Mouse (Mus musculus) frontal cortex, adult 2 months (tissue): Measurements from ENCODE around the gene Pik3cd. TPM values are rescaled to one million over a fixed set of nuclear protein-coding genes. Genes with fewer than 3 reads are reported as not detected.

Experiments used
- DNase-seq, 2 experiments: peaks; one replicate each; pipeline ENCODE4 v3.0.0; 2022; ENCODE audit warnings: low spot score in 1 of 2; ENCODE audit errors: extremely low spot score in 1 of 2
- polyA plus RNA-seq: library from polyadenylated mRNA; depleted of rRNA; stranded (reverse); fragments of >200 nt; gene quantifications from 2 replicates; pipeline ENCODE4 v1.2.3, GENCODE M21; 2012

Pik3cd gene
- polyA plus RNA-seq, 1 experiment: 15.2 TPM

DNA sequence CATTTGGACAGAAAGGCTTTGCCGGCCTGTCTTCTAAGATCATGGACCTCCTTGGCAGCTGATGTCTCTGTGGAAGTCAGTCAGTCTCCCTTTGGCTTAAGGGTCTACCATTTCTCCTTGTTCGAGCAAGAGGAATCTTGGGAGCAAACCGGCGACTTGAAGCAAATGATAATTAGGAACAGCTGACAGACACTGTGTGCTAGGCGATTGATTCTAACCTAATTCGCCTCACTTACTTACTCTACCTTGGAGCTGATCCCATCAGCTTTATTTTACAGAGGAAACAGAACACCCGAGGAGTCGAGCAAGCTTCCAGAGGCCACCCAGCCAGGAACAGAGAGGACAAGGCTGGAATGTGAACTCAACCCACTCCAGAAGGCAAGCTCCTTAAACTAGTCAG lies 11.0 kb downstream of the Pik3cd start:
- DNase-seq: no peak

DNA sequence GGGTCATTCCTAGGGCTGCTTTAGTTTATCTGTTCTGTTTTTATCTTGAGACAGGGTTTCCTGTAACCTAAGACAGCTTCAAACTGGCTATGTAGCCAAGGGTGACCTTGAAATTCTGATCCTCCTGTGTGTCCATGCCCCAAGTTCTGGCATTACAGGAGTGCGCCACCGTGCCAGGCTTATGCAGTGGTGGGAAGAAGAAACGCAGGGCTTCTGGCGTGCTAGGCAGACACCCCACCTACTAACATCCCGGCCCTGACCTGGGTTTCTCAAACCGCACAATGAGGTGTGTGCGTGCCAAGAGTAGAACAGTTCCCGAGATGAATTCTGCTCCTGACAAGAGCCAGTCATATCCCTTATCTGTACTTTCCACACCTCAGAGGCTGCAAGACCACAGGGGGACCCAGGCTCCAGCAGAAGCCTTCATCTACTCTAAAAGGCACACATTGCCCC lies 11.5 kb downstream of the Pik3cd start:
- DNase-seq: no peak

DNA sequence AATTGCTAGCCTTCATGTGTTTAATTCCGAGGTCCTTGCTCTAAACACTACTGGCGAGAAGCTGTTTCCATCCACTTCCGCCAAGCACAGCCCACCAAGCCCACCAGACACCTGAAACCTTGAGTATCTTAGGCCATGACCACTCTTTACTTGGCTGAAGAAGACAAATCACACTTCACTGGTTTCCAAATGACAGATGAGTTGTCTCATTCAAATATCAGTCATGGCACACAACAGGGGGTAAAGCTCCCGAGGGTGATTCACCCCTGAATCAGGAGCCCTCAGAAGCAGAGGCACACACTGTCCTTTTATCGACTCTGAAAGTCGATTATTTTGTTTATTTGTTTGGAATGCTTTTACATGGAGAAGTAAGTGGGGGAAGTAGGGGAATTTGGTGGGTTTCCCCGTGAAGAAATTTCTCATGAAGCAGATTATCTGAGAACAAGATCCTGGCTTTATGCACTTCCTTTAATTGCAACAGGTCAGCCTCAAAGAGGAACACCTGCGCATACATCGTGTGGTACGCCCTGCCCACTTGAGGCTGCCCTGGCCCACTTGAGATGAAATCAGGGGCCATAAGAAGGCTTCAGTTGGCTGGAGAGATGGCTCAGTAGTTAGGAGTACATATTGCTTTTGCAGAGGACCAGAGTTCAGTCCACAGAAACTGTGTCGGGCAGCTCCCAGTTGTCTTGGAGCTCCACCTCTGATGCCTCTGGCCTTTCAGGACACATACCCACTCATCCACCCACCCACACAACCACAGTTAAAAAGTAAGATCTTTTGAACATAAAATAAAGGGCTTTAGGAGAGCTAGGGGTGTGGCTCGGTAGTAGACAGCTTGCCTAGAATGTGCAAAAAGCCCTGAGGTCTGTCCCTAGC lies 12.3 kb downstream of the Pik3cd start:
- no peak for DNase-seq

DNA sequence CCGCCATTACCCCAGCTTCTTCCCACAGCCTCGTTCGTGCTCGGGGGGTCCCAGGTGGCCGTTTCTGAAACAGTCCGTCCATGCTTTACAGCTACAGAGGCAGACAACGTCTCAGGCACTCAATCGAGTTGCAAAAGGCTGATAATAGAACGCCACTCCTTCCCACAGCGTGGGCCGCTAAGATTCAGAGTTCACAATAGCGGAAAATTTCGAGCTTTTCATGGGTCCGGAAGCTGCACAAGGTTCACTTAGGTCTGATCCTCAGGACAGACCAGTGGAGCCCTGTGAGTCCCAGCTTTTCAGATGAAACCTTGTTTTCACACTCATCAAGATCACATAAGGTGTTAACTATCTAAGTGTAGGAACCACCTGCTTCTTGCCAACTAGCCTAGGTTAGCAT lies 13.5 kb downstream of the Pik3cd start:
- no peak for DNase-seq

DNA sequence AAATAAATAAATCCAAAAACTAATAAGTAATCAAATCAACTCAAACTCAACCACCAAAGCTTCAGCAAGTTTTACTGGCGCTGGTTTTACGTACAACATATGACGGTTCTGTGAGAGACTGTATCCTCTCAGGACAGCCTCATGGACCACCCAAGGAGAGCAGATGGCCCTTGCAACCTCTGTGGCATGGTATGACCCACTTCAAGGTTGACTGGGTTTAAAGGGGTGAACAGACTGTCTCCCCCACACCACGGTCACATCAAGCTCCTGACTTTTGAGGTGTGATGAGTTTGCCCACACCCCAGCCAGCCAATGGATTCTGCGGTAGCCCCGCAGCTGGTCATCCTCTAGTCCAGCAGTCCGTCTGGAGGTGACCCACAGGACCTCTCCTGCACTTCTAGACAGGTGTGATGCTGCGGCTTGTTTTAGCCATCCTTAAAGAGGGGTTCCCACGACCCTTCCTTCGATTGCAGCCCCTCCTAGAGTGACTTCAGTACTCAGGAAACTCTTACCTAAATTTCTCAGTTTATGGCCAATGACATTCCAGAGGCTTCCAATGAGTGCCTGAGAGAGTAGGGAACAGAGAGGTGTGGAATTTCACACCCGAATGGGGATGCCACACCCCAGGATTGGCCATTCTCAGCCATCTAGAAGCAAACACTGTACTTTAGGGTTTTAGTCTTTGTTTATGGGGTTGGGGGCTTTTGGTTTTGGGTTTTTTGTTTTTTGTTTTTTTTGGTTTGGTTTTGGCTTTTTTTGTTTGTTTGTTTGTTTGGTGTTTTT lies 17.3 kb downstream of the Pik3cd start:
- no peak for DNase-seq

DNA sequence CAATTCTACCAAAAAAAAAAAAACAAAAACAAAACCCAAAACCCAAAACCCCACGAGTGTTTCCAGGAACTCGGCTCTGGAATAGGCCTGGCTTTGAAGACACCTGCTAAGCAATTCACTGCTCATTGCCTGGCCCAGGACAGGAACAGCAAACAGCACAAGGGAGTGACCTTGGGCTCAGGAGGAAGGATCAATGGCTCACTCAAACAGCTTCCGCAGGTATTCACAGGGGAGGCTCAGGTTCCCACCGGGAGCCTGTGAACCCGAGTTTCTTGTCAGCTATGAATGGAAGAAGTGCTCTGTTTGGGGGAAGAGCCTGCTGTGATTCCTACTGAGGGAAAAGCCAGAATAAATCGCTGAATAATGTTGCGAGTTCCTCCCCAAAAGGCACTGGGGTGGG lies 18.5 kb downstream of the Pik3cd start:
- DNase-seq: no peak

DNA sequence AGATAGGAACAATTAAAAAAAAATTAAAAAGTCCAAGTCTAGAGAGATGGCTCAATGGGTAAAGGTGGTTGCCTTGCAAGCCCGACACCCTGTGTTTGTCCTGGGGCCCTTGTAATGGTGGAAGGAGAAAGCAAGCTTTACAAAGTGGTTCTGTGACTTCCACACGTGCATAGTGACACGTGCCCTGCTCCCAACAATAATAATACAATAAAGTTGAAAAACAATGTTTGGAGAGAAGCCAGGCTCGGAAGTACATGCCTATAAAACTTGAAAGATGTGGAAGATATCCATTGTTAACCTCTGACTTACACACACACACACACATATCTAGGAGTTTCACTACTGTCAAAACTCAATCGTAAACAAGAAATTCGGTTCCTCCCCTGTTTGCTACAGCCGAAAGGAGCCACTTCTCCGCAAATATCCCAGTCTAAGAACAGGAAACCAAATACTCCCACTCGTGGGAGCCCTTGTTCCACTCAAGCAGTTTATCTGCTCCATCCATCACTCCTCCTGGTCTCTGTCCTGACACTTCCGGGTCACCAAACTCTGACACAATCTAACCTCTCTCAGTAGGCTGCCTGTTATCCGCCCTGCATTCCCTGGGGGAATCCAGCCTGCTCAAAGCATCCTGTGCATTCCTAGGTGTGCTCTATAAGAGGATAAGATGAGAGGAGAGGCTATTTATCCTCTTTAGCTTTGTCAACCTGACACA lies 23.2 kb downstream of the Pik3cd start:
- no peak for DNase-seq

DNA sequence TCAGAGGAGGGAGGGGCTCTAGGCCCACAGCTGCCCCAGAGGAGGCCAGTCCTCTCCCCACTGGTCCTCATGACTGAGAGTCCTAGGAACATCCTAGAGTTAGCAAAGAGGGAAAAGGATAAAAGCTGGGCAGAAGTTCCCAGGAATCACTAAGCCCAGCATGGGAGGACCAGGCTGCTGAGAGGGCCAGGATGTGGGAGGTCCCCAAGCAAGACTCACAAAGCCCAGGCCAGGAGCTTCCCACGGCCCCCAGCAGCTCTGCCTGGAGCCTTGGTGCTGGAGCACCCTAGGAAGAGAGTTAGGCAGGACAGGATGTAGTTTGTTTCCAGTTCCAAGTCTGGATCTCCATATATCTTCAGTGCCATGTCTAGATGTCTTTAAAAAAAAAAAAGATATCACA lies 24.4 kb downstream of the Pik3cd start:
- no peak for DNase-seq

DNA sequence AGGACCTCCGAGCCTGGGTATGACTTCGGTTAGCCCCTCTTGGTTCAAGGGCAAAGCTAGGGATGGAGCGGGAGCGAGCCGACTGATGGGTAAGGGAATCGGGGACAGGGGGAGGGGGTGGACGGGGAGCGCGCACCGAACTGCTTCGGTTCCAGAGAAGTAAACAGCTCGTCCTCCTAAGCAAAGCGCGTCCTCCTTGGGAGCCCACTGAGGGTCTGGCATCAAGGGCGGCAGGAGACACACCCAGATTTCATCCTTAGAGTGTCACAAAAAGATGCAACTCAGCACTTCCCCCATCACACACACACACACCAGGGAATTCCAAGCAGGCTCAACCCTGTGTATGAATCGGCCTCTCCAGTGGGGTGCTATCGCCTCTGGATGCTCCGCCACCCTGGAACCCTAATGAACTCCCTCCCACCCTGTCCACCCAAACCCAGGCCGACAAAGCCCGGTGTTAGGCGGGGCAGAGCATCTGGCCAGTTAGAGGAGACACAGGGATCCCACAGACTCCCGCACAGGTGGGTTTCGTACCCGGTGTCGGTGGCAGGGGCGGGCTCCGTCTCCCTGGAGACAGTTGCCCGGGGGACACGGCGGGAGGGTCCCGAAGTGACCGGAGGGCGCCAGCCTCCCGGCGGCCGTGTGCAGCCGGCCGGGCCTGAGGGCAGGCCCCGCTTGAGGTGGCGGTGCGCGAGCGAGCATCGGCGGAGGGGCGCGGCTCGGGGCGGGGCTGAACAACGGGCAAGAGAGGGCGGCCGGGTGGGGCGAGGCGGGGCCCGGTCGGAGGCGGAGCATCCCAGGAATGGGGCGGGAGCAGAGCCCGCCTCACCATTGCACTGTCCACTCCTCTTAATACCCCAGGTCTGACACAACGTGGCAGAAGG lies 26.8 kb downstream of the Pik3cd start:
- peak in 1 of 2 experiments; percentile 74 for DNase-seq

DNA sequence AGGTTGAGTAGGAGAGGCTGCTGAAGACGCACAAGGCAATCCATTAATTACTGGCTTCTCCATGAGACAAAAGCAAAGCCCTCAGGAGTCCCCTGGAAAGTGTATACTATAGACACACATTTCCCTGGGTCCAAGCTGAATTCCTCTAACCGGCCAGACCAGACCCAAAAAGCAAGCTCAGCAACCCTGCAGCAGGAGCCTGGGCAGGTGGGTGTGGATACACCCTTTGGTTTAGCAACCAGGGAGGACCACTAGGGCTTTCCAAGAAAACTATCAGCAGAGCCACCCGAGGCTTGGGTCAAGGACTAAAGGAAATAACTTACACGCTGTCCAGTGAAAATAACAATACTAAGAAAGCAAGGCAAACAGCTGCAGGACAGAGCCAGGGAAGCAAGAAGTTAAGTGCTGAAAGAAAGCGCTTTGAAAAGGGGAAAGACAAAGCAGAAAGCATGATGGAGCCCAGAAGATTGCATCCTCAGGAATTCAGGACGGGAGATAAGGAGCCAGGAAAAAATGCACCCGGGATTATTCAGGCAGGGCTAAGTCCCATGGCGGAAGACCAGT lies 27.5 kb downstream of the Pik3cd start:
- DNase-seq: no peak

DNA sequence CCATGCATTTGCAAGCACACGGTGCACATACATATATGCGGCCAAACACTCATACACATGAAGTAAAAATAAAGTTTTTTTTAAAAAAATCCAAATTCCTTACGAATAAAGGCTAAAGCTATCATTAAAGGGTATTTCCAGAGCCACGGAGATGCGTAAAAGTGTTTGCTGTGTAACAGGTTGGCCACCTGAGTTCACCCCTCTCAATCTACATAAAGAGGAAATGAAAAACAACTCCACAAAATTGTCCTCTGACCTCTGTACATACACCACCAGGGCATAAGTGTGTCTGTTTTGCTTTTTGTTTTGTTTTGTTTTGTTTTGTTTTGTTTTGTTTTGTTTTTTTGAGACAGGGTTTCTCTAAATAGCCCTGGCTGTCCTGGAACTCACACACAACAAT lies 29.6 kb downstream of the Pik3cd start:
- DNase-seq: no peak

DNA sequence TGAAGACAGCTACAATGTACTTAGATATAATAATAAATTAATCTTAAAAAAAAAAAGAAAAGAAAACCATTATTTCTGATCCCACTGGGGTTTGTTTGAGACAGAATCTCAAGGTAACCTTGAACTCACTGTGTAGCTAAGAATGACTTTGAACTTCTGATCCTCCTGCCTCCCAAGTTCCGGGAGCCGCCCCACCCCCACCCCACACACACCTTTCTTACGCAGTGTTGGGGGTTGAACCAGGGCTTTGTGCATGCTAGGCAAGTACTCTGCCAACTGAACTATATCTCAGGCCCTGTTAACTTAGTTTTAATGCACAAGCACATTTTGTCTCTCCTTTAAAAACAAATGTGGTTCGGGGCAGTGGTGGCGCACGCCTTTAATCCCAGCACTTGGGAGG lies 31.2 kb downstream of the Pik3cd start:
- DNase-seq: no peak

DNA sequence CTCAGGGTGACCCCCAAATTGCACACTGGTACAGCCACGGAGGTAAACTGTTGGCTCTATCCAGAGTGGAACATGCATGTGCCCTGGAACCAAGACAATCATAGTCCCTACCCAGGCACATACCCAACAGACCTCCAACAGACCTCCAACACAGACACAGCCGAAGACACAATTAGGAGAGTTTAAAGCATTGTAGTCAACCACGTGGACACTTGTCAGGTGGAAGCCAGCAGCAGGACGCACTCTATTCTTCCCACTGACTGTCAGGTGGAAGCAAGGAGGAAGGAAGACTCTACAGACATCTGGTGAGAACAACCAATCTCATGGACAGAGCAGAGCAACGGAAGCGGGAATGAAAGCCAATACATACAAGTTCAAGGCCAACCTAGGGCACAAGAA lies 36.7 kb downstream of the Pik3cd start:
- no peak for DNase-seq

DNA sequence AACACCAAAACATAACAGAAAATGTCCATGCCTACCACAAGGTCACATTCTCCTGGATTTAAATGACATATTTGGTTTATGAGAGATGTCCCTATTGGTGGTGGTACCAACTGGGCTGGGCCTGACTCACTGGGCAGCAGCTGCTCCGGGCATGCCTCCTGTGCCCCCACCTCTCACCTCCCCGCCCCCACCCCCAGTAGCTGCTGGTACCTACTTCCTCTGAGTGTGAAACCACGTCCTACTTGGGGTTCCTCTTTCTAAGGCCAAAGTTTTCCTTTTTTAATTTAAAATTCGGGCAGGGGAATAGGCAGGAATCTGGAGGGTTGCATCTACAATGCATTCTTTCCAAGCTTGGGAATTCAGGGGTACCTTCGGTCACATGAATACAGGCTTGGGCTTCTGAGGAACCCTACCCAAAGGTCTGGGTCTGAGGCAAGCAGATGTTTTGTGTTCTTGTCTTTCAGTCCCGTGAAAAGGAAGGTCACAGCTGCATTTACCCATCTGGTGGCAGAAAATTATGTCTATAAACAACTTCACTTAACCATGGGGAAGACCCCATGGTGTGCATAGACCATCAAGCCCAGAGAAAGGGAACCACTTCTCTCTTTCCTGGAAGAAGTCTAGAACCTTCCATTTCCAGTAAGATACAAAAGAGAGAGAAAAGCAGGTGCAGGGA lies 37.2 kb downstream of the Pik3cd start:
- no peak for DNase-seq

DNA sequence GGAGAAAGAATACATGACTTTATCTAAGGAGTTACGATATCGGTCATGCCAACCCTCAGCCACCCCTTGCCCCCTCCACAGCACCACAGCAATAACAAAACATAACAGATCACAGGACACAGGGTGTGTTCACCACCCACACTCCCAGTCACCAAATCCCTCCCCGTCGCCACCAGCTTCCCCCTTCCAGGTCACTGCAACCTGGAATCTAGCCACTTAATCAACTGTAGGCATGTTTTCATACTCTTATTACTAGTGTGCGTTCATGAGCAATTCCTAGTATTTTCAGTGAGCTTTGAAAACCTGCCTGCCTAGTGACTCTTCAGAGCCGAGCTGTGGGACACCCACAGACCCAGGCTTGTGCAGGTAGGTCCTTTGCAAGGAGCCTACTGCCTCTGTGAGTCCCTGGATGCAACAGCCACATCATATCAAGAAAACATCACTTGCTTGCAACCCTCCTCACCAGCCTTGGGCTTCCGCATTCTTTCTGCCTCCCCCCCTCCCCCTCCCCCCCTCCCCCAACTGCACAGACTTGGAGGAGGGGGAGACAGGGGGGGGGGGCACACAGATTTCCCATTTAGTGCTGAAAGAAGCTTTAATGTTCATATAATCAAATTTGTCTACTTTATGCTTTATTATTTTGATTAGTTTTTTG lies 38.4 kb downstream of the Pik3cd start:
- no peak for DNase-seq

DNA sequence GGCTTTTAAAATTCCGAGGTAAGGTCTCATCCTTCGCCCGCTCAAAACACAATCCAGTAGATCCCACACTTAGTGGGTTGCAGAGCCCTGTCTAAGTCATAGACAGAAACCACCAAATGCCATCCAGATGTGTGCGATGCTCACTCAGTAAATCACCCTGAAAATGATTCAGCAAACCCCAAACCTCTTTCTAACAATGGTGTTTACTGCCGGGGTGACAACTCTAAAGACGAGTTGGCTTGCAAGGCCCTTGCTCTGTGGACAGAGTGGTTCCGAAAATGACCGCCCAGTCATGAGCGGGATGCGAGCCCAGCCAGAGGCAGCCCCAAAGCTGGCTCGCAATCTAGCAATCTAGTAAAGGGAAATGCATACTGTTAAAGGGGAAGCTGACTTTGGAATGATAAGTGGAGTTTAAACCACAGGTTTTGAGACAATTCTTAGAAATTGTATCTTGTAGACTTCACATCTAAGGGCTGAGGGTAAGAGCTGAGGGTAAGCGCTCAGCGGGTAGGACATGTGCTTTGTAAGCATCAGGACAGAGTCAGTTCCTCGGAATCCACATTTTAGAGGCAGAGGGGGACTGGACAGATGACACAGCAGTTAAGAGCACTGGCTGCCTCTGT lies 40.3 kb downstream of the Pik3cd start:
- DNase-seq: no peak

DNA sequence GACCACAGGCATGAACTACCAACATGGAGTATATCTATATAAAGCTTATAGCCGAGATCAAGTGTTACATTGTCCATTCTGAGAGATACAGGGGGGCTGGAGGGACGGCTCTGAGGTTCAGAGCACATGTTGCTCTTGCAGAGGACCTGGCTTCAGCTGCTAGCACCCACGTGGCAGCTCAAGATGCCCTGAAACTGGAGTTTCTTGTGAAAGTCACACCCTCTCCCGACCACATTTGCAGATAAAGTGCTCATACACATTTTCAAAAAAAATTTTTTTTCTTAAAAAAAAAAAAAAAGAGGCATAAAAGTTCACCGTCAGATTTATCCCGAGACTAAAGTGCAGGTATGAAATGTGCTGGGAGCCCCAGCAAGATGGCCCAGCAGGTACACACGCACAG lies 41.8 kb downstream of the Pik3cd start:
- DNase-seq: no peak

DNA sequence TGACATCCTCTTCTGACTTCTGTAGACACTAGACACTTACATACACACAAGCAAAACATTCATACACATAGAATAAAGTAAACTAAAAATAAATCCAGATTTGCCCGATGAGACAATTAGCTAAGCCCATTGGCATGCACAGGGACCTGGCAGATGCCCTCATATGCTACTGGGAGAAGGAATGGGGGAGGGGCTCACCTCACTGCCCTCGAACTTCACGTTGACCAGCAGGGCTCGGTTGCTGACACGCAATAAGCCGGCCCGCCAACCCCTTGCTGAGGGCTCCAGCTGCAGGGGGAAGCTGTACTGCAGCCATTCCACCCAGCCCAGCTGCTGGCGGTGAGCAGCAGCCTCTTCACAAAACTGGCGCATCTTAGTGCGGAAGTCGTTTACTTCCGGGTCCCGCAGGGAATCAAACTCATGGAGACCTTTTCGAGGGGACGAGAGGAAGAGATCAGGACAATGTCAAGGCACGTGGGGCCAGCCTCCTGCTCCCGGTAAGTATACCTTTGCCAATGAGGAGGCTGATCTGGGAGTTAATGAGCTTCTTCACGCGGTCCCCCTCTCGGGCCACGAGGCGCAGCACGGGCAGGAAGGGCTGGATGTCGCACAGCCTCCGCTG lies 42.8 kb downstream of the Pik3cd start:
- no peak for DNase-seq
